Mouse (Mus musculus) right cerebral cortex, postnatal 25 days (tissue): Measurements from ENCODE around the gene Fiz1.
"Not testable (repeated sequence)": the region's sequence is repeated elsewhere in the genome, so short reads cannot be mapped to it uniquely, and the experiment has no call there.

ENCODE experiments used
- DNase-seq: peaks from one replicate; pipeline ENCODE4 v3.0.0; 2022

Gene Fiz1

DNA sequence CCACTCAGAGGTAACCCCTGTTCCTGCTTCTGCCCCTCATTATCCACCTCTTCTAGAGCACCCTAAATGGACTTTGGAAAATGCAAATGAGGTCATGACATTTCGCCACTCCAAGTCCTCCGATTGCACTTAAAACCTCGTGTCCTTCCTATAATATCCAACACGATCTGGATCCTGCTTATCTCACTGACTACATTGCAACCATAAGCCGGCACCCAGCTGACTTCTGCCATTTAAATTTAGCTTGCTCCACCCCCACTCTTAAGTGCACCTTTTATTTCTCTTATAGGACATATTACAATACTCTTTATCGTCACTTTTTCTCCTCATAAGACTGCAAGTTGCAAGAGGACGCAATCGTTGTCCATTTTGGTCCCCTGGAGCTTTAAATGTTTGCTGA is 23.0 kb upstream of the Fiz1 start:
- DNase-seq: no peak

DNA sequence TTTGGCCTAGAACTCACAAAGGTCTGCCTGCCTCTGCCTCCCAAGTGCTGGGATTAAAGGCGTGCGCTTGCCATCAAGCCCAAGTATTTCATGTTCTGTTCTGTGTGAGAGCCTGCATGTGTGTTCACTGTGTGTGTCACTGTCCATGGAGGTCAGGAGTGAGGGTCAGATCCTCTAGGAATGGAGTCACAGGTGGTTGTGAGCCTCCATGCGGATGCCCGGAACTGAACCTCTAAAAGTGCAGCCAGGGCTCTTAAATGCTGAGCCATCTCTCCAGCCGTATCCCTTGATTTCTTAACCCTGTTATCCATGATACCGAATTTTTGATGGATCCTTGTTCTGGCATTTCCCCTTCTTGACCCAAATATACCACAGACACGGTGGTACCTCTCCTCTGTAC is 22.5 kb upstream of the Fiz1 start:
- no peak for DNase-seq

DNA sequence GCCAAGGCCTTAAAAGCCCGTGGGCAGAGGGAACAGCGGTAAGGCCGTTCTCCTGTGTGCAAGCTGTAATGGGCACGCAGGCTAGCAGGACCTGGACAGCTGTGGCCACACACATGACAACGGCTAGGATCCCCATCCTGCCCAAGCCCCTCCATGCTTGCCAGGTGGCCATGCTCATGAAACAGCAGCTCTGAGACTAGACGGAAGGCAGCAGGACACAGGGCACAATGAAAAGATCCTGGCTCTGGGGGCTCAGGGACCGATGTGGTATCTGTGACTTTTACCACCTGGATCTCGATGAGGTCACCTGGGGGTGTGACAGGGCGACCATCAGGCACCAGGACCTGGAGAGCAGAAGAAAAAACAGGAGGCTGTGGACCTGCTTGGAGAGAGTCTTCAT is 21.6 kb upstream of the Fiz1 start:
- no peak for DNase-seq

DNA sequence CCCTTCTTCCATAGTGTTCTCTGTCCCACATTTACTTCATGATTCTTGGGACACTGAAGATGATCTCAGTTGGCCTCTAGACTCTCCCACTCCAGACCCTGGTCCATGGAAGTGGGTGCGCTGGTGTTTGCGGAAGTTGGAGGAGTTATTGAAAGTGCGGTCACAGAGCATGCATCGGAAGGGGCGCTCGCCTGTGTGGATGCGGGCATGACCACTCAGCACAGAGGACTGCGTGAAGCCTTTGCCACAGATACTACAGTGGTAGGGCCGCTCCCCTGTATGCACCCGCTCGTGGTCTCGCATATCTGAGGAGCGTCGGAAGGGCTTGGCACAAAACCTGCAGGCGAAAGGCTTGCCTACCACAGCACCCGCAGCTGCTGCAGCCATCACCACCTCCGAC is 21.1 kb upstream of the Fiz1 start:
- DNase-seq: no peak

DNA sequence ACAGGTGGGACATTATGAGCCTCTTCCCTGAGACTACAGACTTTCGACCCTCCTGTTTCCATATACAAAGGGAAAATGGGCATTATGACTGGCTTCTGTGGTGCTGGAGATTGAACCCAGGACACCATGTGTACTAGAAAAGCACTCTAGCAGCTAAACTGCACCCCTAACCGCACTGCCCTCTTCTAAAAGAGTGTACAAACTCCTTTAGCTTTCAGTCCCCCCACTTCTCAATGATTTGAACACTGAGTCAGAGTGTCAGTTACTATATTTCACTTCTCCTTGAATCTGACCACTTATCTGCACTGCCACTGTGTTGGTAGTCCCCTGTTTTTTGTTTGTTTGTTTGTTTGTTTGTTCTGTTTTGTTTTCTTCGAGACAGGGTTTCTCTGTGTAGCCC is 19.3 kb upstream of the Fiz1 start, which contains the start of gene 4632433K11Rik:
TSS of gene 4632433K11Rik (plus strand) at position 301 of the 400 bp plus-strand sequence.
- DNase-seq: no peak

DNA sequence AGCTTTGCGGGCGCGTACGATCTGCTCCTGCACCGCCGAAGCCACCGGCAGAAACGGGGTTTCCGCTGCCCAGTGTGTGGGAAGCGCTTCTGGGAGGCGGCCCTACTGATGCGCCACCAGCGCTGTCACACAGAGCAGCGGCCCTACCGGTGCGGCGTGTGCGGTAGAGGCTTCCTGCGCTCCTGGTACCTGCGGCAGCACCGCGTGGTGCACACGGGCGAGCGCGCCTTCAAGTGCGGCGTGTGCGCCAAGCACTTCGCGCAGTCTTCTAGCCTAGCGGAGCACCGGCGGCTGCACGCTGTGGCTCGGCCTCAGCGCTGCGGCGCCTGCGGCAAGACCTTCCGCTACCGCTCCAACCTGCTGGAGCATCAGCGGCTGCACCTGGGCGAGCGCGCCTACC is 17.0 kb upstream of the Fiz1 start:
- no peak for DNase-seq

DNA sequence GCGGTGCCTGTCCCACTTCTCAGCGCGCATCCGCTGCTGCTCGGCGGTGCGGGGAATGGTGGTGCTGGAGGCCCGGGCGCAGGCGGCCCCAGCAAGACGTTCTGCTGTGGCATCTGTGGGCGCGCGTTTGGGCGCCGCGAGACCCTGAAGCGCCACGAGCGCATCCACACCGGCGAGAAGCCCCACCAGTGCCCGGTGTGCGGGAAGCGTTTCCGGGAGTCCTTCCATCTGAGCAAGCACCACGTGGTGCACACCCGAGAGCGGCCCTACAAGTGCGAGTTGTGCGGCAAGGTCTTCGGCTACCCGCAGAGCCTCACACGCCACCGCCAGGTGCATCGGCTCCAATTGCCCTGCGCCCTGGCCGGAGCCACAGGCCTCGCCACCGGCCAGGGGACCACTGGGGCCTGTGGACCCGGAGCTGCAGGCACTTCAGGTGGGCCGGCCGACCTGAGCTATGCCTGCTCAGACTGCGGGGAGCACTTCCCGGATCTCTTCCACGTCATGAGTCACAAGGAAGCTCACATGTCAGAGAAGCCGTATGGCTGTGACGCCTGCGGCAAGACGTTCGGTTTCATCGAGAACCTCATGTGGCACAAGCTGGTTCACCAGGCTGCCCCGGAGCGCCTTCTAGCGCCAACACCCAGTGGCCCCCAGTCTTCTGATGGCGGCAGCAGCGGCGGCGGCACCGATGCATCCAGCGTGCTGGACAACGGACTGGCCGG is 16.2 kb upstream of the Fiz1 start:
- no peak for DNase-seq

DNA sequence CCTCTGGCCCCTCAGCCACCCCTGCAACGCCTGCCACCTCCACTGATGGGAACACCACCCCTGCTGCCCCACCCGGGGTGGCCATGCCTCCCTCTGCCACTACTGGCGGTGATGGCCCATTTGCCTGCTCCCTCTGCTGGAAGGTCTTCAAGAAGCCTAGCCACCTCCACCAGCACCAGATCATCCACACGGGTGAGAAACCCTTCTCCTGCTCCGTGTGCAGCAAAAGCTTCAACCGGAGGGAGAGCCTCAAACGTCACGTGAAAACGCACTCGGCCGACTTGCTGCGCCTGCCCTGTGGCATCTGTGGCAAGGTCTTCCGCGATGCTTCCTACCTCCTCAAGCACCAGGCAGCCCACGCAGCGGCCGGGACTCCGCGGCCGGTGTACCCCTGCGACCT is 15.4 kb upstream of the Fiz1 start:
- DNase-seq: no peak

DNA sequence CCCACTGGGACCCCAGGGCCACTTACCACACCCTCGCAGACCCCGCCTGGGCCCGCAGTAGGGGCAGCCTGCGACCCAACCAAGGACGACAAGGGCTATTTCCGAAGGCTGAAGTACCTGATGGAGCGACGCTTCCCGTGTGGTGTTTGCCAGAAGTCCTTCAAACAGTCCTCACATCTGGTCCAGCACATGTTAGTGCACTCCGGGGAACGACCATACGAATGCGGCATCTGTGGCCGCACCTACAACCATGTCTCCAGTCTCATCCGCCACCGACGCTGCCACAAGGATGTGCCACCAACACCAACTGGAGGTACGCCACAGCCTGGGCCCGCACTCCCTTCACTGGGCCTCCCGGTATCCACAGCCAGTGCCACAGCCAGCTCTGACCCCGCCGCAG is 15.0 kb upstream of the Fiz1 start:
- DNase-seq: no peak

DNA sequence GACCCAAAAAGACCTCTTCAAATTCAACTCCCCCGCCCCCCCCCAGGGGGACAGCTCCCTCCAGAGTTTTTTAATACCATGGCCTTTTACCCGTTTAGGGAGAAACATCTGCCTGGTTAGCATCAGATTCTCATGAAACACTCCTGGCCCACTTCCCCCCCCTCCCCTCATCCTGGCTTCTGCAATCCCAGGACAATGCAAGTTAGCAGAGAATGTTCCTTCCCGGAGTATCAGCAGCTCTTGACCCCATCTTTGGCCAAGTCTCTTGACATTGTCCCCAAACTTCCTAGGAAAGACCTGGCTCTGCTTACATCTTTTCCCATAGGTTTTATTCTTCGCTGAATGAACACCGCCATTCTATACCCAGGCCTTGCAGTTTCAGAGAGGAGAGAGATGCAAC is 6.7 kb upstream of the Fiz1 start:
- DNase-seq: no peak

DNA sequence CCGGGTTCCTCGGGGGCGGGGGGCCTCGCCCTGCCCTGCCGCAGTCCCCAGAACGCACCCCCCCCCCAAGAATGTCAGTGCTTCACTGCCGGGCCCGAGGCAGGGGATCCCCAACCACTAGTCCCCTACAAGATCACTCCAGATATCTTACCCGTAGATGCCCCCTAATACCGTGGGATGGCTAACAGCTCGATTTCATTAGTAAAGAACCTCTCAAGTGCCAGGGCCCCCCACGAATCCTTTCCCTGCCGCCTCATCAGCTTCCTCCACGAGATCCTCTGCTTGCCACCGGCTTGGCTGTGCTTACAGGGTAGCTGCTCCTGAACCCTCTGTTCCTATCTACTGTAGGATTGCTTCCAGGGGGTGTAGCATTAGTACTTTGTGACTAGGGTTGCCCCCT is 6.2 kb upstream of the Fiz1 start:
- DNase-seq: no peak

DNA sequence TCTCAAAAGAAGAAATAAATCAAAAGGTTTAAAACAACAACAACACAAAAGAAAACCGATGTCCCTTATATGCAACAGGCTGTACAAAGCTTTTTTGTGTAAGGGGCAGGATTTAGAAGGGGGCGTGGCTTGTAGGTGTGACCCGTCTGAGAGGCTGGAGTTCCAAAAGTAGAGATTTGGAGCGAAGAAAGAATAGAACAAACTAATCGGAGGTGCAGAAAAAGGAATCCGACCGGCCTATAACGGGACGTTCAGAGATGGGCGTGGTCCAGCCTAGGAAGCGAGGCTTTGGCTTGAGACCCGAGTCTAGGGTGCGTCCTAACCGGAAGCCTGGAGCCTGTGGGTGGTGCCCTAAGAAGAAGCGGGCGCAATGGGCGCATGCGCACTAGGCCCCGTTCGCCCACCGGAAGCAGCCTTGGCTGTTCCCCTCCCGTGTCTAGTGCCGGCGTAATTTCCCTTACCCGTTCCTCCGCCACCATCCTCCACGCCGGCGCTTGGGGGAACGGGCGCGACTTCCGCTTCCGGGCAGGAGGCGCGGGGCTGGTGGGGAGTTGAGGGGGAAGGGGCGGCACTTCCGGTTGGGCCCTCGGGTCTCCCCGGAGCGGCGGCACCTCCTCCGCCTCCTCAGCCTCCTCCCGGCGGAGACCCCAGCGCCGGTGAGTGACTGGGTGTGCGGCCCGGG is 5.6 kb upstream of the Fiz1 start, which contains the start of the genes Zfp865 and Ccdc106:
TSS of gene Zfp865 (plus strand) at position 377 of the 682 bp plus-strand sequence.
TSS of gene Ccdc106 (plus strand) at position 554 of the 682 bp plus-strand sequence.
- DNase-seq: peak; percentile 99

DNA sequence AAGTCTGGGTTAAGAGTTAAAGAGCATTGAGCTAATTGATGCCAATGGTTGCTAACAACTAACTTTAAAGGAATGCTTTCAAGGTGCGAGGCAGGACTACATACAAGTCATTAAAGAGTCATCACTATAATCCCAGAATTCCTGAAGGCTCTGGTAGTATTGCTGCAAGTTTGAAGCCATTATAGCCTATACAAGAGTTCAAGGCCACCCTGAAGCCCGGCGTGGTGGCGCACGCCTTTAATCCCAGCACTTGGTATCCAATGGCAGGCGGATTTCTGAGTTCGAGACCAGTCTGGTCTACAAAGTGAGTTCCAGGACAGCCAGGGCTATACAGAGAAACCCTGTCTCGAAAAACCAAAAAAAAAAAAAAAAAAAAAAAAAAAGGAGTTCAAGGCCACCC is 5.1 kb upstream of the Fiz1 start:
- not testable (repeated sequence) for DNase-seq

DNA sequence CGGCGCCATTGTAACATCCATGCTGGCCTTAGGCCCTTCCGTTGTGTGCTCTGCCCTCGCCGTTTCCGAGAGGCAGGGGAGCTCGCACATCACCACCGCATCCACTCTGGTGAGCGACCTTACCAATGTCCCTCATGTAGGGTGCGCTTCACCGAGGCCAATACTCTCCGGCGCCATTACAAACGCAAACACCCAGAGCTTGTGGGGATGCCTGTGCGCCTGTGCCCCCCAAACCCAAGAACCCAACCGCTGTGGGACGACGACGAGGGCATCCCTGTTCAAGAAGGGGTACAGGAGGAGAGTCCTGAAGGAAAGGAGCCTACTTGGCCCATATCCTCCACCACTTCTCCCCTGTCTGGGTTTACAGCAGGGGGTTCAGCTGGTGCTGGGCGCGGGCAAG is 3.4 kb upstream of the Fiz1 start:
- DNase-seq: no peak

DNA sequence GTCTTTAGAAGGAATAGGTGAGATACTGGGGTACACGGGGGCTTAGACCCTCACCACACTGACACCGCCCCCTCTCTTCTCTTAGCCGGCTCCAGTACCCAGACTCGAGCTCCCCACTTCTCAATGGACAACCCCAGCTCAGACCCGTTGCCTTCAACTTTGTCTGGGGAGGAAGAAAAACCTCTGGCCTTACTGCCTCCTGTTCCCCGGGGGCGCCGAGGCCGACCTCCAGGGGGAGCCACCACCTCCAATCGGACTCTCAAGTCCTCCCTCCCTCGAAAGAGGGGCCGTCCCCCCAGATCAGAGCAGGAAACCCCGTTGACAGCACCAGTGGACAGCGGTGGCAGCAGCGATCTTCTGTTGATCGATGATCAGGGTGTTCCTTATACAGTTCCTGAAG is 2.9 kb upstream of the Fiz1 start:
- no peak for DNase-seq

DNA sequence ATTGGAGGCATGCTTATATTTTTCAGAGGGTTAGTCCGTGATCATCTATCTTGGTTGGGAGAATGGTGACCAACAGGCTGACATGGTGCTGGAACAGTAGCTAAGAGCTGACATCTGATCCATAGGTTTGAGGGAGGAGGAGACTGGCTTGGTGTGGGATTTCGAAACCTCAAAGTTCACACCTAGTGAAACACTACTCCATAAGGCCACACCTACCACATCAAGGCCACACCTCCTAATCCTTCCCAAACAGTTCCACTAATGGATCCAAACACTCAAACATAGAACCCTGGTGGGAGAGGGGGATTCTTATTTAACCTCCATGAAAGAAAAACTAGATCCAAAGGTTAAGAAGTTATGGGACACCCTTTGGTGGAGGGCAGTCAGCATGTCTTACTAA is 2.4 kb upstream of the Fiz1 start:
- no peak for DNase-seq

DNA sequence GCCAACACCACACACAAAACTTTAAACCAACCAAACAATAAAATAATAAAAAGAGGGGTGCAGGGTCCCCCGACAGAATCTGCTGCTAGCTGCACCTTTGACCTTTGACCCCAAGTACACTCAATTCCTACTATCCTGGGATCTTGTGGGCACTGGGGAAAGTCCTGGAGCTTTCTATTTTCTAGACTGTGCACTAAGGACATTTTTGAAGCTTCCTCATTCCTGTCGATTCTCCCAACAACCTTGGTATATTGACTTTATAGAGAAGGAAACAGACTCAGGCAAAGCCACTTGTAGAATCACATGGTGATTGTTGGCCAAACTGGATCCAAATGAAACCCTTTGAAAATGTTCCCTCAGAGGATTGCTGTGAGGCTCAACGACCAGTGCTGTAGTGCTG is 1.6 kb upstream of the Fiz1 start:
- no peak for DNase-seq

DNA sequence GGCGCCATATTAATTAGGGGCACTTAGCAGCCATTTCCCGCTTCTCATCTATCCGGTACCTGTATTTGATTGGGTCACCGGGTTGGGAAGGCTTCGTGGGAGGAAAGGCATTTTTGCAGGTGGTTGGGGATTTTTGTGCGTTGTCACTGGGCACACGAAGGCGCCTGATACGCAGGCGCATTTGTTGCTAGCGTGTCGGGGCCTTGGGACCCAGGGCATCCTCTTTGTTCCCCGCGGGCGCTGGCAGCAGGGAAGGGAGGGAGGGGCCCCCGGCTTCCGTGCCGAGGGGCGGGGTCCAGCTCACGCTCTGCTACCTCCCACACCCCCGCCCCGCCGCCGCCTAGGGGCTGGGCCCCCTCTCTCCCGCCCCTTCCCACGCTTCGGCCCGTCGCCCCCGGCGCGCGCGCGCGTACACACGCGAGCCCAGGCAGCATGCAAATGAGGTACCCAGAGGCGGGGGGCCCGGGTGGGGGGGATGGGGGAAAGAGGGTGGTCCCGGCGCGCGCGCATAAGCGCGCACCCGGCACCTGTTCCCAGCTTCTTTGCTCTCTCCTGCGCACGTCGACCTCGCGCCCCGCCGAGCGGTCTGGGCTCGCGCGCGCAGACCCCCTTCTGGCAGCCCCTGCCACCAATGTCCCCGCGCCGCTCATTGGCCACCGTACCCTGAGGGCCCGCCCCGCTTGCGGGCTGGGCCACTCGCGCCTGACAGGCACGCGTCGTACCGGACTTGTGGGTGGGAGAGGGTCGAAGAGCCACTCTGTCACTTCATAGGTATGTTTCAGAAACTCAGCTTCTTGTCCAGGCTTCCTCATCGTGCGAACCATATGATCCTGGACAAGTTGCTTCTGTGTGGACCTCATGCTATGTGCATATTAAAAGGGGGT is 863 bp upstream of the Fiz1 start, which contains the start of gene Gm44973:
TSS of gene Gm44973 (plus strand) at position 379 of the 884 bp plus-strand sequence.
- peak; percentile 91 for DNase-seq

DNA sequence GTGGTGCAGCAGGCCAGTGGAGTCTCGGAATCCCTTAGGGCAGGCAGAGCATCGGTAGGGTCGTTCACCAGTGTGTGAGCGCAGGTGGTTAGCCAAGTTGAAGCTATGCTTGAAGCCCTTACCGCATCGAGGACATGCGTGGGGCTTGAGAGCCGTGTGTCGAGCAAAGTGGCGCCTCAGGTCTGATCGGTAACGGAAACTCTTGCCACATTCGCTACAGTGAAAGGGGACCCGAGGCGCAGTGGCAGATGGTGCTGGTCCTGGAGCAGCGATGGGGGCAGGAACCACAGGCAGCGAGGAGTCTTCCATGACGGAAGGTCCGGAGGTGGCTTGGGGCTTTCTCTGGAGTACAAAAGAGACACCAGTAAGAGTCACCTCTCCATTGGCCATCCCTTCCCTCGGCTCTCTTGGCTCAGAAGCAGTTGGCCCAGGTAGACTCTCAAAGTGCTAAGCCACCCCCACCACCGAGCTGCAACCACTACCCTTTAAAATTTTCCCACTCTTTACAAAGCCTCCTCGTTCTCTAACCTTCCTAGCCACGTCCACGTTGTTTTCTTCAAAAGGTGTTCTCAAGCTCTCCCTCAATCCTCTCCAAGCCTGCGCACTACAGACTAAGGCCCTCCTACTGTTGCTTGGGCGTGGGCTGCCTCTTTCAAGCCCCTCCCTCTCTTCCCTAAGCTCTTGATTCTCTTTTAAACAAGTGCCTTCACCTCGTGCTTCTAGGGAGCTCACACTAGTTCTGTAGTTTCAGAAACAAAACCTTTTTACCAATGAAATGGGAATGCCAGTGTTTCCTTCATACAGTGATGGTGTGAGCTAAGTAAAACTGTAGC is 1.6 kb downstream of the Fiz1 start:
- no peak for DNase-seq

DNA sequence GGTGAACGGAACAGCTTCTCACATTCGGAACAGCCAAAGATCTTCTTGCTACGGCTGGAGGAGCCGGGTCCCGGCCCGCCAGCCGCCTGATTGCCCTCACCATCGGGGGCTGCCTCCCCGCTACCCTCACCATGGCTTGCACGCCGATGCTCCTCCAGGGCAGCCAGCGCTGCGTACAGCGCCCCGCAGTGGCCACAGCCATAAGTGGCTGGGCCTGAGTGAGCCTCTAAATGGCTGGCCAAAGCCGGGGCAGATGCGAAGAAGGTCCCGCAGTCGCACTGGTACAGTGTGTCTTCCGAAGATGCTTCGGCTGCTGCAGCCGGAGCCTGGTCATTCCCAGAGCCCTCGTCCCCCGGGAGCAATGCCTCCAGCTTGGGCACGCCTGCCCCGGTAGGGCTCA is 6.3 kb downstream of the Fiz1 start:
- no peak for DNase-seq

DNA sequence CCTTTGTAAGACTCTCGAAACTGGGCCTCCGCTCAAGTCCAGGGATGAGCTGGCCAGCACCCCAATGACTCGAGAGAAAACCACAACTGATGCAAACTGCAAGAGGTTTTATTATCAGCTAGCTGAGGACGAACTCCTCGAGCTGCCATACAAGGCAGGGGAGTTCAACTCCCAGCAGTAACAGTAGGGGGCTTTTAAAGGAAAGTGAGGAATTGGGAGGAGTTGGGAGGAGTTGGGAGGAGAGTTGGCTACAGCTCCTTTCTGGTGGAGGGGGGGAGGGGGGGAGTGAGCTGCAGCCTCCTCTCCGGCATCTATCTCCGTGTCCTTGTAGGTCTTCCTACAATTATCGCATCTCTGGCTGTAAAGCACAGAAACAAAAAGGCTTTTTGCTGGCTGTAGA is 11.6 kb downstream of the Fiz1 start:
- not testable (repeated sequence) for DNase-seq

DNA sequence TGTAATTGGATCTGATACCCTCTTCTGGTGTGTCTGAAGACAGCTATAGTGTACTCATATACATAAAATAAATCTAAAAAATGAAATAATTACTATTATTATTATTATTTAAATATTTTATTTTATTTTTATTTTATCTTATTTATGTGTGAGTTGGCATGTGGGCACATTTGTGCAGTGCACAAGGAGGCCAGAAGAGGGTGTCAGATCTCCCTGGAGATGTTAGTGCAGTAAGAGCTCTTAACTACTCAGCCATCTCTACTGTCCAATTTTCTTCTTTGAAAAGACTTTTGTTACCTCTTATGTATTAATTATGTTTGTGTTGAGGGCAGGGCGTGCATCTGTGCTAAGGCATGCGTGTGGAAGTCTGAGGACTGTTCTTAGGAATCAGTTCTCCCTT is 14.6 kb downstream of the Fiz1 start:
- no peak for DNase-seq

DNA sequence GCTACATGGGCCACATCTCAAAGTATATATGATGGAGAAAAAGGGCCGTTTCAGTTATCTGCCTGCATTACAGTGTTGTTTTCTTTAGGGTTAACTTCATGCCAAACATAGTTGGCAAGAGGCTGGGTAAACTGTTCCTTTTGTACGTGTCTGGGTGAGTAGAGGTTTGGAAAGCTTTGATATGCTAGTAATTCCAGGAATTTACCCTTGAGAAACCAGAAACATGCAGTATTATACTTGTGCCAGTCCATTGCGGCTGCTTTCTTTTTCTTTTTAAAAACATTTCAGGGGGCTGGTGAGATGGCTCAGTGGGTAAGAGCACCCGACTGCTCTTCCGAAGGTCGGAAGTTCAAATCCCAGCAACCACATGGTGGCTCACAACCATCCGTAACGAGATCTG is 17.6 kb downstream of the Fiz1 start:
- DNase-seq: no peak
